Mouse (Mus musculus) midbrain, embryonic 12.5 days (tissue): ENCODE results near the gene Map3k9. TPM values are rescaled to one million over a fixed set of nuclear protein-coding genes. Genes with fewer than 3 reads are reported as not detected.

Experiments used
- ATAC-seq: fragments of 200-750 bp; cut with Nextera tagmentation; 2 replicates; pipeline ENCODE4 v1.8.0; 2017; ENCODE audit warnings: low read depth, moderate TSS enrichment, moderate library complexity; ENCODE audit not compliant: low FRiP score
- H3K27ac ChIP-seq: fragments of 300-500 bp; sonication (generic); replicated peaks from 2 replicates; pipeline ENCODE4 v1.5.1; 2016; ENCODE audit warnings: mild to moderate bottlenecking
- H3K27me3 ChIP-seq: fragments of 300-500 bp; sonication (generic); 2 replicates; pipeline ENCODE4 v1.6.1; 2016; ENCODE audit warnings: mild to moderate bottlenecking
- H3K36me3 ChIP-seq: fragments of 300-500 bp; sonication (generic); 2 replicates; pipeline ENCODE4 v1.6.1; 2016
- H3K4me1 ChIP-seq: fragments of 300-500 bp; sonication (generic); 2 replicates; pipeline ENCODE4 v1.6.1; 2016
- H3K4me2 ChIP-seq: fragments of 300-500 bp; sonication (generic); replicated peaks from 2 replicates; pipeline ENCODE4 v1.6.1; 2016; ENCODE audit warnings: mild to moderate bottlenecking, moderate library complexity
- H3K4me3 ChIP-seq: fragments of 300-500 bp; sonication (generic); 2 replicates; pipeline ENCODE4 v1.5.1; 2016; ENCODE audit warnings: mild to moderate bottlenecking
- H3K9ac ChIP-seq: fragments of 300-500 bp; sonication (generic); replicated peaks from 2 replicates; pipeline ENCODE4 v1.6.1; 2016; ENCODE audit warnings: mild to moderate bottlenecking, moderate library complexity
- H3K9me3 ChIP-seq: fragments of 300-500 bp; sonication (generic); 2 replicates; pipeline ENCODE4 v1.6.1; 2016; ENCODE audit warnings: mild to moderate bottlenecking
- WGBS: fragments of 180-500 bp; shearing (Covaris S2); methylation state at CpG from one replicate; pipeline ENCODE4 v1.1.7; 2016; 5-methylcytosine and 5-hydroxymethylcytosine counted together
- polyA plus RNA-seq: library from polyadenylated mRNA; unstranded; fragments of >200 nt; fragmentation: Nextera tagmentation; extraction: Ambion mirVana; gene quantifications from 2 replicates; pipeline ENCODE4 v1.2.1, GENCODE M21; 2016

The Map3k9 gene
- 5.6 and 6.2 TPM in 2 replicates for polyA plus RNA-seq

GRCm38 (mm10) chr12:81781105-81781909, at the start of gene Map3k9:
Gene Map3k9, minus strand, starts transcription at chr12:81781175.
- Histone ChIP-seq H3K27ac (peak within 1 kb of the TSS; percentile 85), H3K4me2 (peak within 1 kb of the TSS; percentile 78), H3K4me3 (peak within 1 kb of the TSS; percentile 81), H3K9ac (peak within 1 kb of the TSS; percentile 72), H3K27me3 (peaks cover 44% of the 10 kb centered on the region), H3K9me3 (no peaks in the 10 kb centered on the region), H3K4me1 (peaks cover 23% of the 10 kb centered on the region), H3K36me3 (no peaks in the 10 kb centered on the region)
- WGBS, result under 1% methylated on average over 35 of the region's 56 CpGs
- peak; percentile 99 for ATAC-seq

- peaks cover 4% of the 10 kb centered on the region; the same call in 1 of the 2 replicates for H3K4me1 ChIP-seq
- H3K9me3 ChIP-seq, result no peaks in the 10 kb centered on the region
- H3K9ac ChIP-seq, result no peak overlapping the region
- 78% methylated on average over 2 of the region's 2 CpGs for WGBS
- H3K4me3 ChIP-seq, result no peak overlapping the region
- no peaks in the 10 kb centered on the region for H3K36me3 ChIP-seq
- no peak overlapping the region for H3K27ac ChIP-seq
- no peak overlapping the region for H3K4me2 ChIP-seq
- ATAC-seq, result no peak
- no peaks in the 10 kb centered on the region for H3K27me3 ChIP-seq
These were observed 47.4 kb upstream of the Map3k9 start for GRCm38 (mm10) chr12:81828355-81828754.

GRCm38 (mm10) chr12:81822778-81823480, 42.0 kb upstream of the Map3k9 start:
- H3K4me2 ChIP-seq, result no peak overlapping the region
- no peak overlapping the region for H3K4me3 ChIP-seq
- no peak overlapping the region for H3K9ac ChIP-seq
- no peaks in the 10 kb centered on the region for H3K9me3 ChIP-seq
- WGBS, result 86% methylated on average over 4 of the region's 4 CpGs
- ATAC-seq, result no peak
- no peaks in the 10 kb centered on the region for H3K27me3 ChIP-seq
- H3K36me3 ChIP-seq, result no peaks in the 10 kb centered on the region
- H3K4me1 ChIP-seq, result no peaks in the 10 kb centered on the region; the same call in 1 of the 2 replicates
- no peak overlapping the region for H3K27ac ChIP-seq

- Histone ChIP-seq H3K27me3 (no peaks in the 10 kb centered on the region), H3K27ac (no peak overlapping the region), H3K4me2 (no peak overlapping the region), H3K36me3 (no peaks in the 10 kb centered on the region), H3K4me1 (no peaks in the 10 kb centered on the region), H3K9me3 (no peaks in the 10 kb centered on the region), H3K9ac (no peak overlapping the region), H3K4me3 (no peak overlapping the region)
- 79% methylated on average over 4 of the region's 4 CpGs for WGBS
- no peak for ATAC-seq
These were observed 41.2 kb upstream of the Map3k9 start for GRCm38 (mm10) chr12:81822176-81822575.

GRCm38 (mm10) chr12:81820700-81821099, 39.7 kb upstream of the Map3k9 start:
- peaks cover 10% of the 10 kb centered on the region for H3K4me1 ChIP-seq
- no peak for ATAC-seq
- no peak overlapping the region for H3K9ac ChIP-seq
- H3K9me3 ChIP-seq, result no peaks in the 10 kb centered on the region
- H3K27ac ChIP-seq, result no peak overlapping the region
- no peak overlapping the region for H3K4me3 ChIP-seq
- H3K36me3 ChIP-seq, result no peaks in the 10 kb centered on the region
- no peaks in the 10 kb centered on the region for H3K27me3 ChIP-seq
- no peak overlapping the region for H3K4me2 ChIP-seq
- WGBS, result 86% methylated on average over 4 of the region's 4 CpGs

GRCm38 (mm10) chr12:81817126-81817505, 36.1 kb upstream of the Map3k9 start:
- Histone ChIP-seq H3K4me3 (0 out of 2 replicates have a peak overlapping the region, but pooled peaks have one; percentile 9), H3K27me3 (peaks cover 8% of the 10 kb centered on the region; the same call in 1 of the 2 replicates), H3K4me1 (peaks cover 10% of the 10 kb centered on the region), H3K9me3 (no peaks in the 10 kb centered on the region), H3K27ac (peak overlapping the region; percentile 44; the same call in 1 of the 2 replicates), H3K9ac (no peak overlapping the region), H3K4me2 (peak overlapping the region; percentile 45), H3K36me3 (no peaks in the 10 kb centered on the region)
- peak; percentile 49; the same call in 1 of the 2 replicates for ATAC-seq
- 45% methylated on average over 6 of the region's 6 CpGs for WGBS

- H3K27me3 ChIP-seq, result peaks cover 8% of the 10 kb centered on the region; the same call in 1 of the 2 replicates
- no peaks in the 10 kb centered on the region for H3K9me3 ChIP-seq
- peaks cover 10% of the 10 kb centered on the region for H3K4me1 ChIP-seq
- H3K9ac ChIP-seq, result no peak overlapping the region
- H3K4me2 ChIP-seq, result peak overlapping the region; percentile 45
- H3K4me3 ChIP-seq, result peak overlapping the region; percentile 9; the same call in 1 of the 2 replicates
- no peaks in the 10 kb centered on the region for H3K36me3 ChIP-seq
- peak overlapping the region; percentile 44; the same call in 1 of the 2 replicates for H3K27ac ChIP-seq
- peak; percentile 41; the same call in 1 of the 2 replicates for ATAC-seq
- WGBS, result 6% methylated on average over 10 of the region's 10 CpGs
These were observed 35.6 kb upstream of the Map3k9 start for GRCm38 (mm10) chr12:81816330-81817125.

GRCm38 (mm10) chr12:81814742-81815141, 33.8 kb upstream of the Map3k9 start:
- peaks cover 16% of the 10 kb centered on the region; the same call in 1 of the 2 replicates for H3K27me3 ChIP-seq
- H3K4me3 ChIP-seq, result no peak overlapping the region
- no peaks in the 10 kb centered on the region for H3K36me3 ChIP-seq
- no peak overlapping the region for H3K4me2 ChIP-seq
- H3K9me3 ChIP-seq, result no peaks in the 10 kb centered on the region
- WGBS, result 94% methylated on average over 5 of the region's 5 CpGs
- no peak overlapping the region for H3K27ac ChIP-seq
- peaks cover 14% of the 10 kb centered on the region for H3K4me1 ChIP-seq
- H3K9ac ChIP-seq, result no peak overlapping the region
- no peak for ATAC-seq

- Histone ChIP-seq H3K9me3 (no peaks in the 10 kb centered on the region), H3K36me3 (no peaks in the 10 kb centered on the region), H3K27me3 (peaks cover 38% of the 10 kb centered on the region), H3K27ac (no peak overlapping the region), H3K4me1 (peaks cover 20% of the 10 kb centered on the region), H3K9ac (no peak overlapping the region), H3K4me2 (no peak overlapping the region), H3K4me3 (no peak overlapping the region)
- no peak for ATAC-seq
- 41% methylated on average over 8 of the region's 8 CpGs for WGBS
These were observed 29.4 kb upstream of the Map3k9 start for GRCm38 (mm10) chr12:81810417-81810816.

GRCm38 (mm10) chr12:81808596-81808995, 27.6 kb upstream of the Map3k9 start:
- no peak overlapping the region for H3K4me2 ChIP-seq
- ATAC-seq, result no peak
- no peak overlapping the region for H3K4me3 ChIP-seq
- H3K9me3 ChIP-seq, result no peaks in the 10 kb centered on the region
- peaks cover 38% of the 10 kb centered on the region for H3K27me3 ChIP-seq
- H3K36me3 ChIP-seq, result no peaks in the 10 kb centered on the region
- H3K9ac ChIP-seq, result no peak overlapping the region
- WGBS, result 33% methylated on average over 2 of the region's 2 CpGs
- H3K27ac ChIP-seq, result no peak overlapping the region
- H3K4me1 ChIP-seq, result peaks cover 20% of the 10 kb centered on the region

GRCm38 (mm10) chr12:81807953-81808352, 27.0 kb upstream of the Map3k9 start:
- peak overlapping the region; percentile 29 for H3K4me3 ChIP-seq
- H3K27ac ChIP-seq, result no peak overlapping the region
- peaks cover 38% of the 10 kb centered on the region for H3K27me3 ChIP-seq
- H3K9ac ChIP-seq, result 0 out of 2 replicates have a peak overlapping the region, but pooled peaks have one; percentile 15
- ATAC-seq, result peak; percentile 47; the same call in 1 of the 2 replicates
- H3K9me3 ChIP-seq, result no peaks in the 10 kb centered on the region
- WGBS, result 14% methylated on average over 11 of the region's 11 CpGs
- H3K4me1 ChIP-seq, result peaks cover 20% of the 10 kb centered on the region
- peak overlapping the region; percentile 57 for H3K4me2 ChIP-seq
- no peaks in the 10 kb centered on the region for H3K36me3 ChIP-seq
